Mouse (Mus musculus): Measurements from ENCODE around the gene Kctd2.

DNA sequence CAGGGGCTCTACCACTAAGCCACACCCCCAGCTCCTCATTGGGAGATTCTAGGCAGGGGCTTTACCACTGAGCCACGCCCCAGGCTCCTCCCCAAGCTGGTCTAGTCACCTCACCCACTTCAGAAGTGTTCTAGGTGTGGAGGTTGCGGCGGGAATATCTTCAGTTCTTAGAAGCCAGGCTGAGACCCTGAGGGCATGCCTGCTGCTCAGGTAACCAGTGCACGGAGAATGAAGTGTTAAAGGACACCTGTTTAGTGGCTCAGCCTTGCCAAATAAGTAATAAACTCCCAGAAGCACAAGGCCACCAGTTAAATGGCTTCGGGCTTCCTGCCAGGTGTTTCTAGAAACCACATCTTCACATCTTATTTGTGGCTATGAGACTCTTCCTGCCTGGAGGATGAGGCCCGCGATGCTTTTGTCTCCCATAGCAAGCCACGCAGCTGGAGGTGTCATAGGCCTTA is 31.9 kb downstream of the Kctd2 start:
- no peak for TF ChIP-seq CTCF (IDR thresholded peaks at IDR 0.05; ENCODE audit: control insufficient read depth, insufficient read depth, insufficient replicate concordance, low read depth, low read length)
- TF ChIP-seq POLR2A (IDR thresholded peaks at IDR 0.05; ENCODE audit: control insufficient read depth, low read depth, low read length): no peak
